Mouse (Mus musculus) ES-Bruce4 (cell line): ENCODE data around the gene Pbx1. TPM values are rescaled to one million over a fixed set of nuclear protein-coding genes. Genes with fewer than 3 reads are reported as not detected.

Source experiments
- H3K27ac ChIP-seq: 2 replicates; pipeline ENCODE4 v1.5.1; 2012; ENCODE audit warnings: low read length, inconsistent platforms; ENCODE audit not compliant: insufficient read depth
- H3K27me3 ChIP-seq: 2 replicates; pipeline ENCODE4 v1.6.1; 2012; ENCODE audit warnings: mild to moderate bottlenecking, low read length, inconsistent platforms; ENCODE audit not compliant: control insufficient read depth, poor library complexity, insufficient read depth, severe bottlenecking
- H3K36me3 ChIP-seq: 2 replicates; pipeline ENCODE4 v1.6.1; 2012; ENCODE audit warnings: inconsistent platforms, mild to moderate bottlenecking, low read length, moderate library complexity; ENCODE audit not compliant: control insufficient read depth, poor library complexity, insufficient read depth, severe bottlenecking
- H3K4me1 ChIP-seq: one replicate; pipeline ENCODE4 v1.8.1; 2011; ENCODE audit warnings: low read length; ENCODE audit not compliant: control insufficient read depth, insufficient read depth
- H3K4me3 ChIP-seq: 2 replicates; pipeline ENCODE4 v1.5.1; 2011; ENCODE audit warnings: low read depth, mild to moderate bottlenecking, low read length
- H3K9ac ChIP-seq: 2 replicates; pipeline ENCODE4 v1.6.1; 2012; ENCODE audit warnings: low read depth, mild to moderate bottlenecking, inconsistent platforms; ENCODE audit not compliant: poor library complexity, severe bottlenecking
- H3K9me3 ChIP-seq: replicated peaks from 2 replicates; pipeline ENCODE4 v1.6.1; 2012; ENCODE audit warnings: mild to moderate bottlenecking, low read length, inconsistent platforms; ENCODE audit not compliant: control insufficient read depth, poor library complexity, insufficient read depth, severe bottlenecking
- CTCF ChIP-seq: IDR thresholded peaks from one replicate; pipeline ENCODE4 v1.8.1; 2011; ENCODE audit warnings: low read depth, low read length
- EP300 ChIP-seq: IDR thresholded peaks from 2 replicates; pipeline ENCODE4 v1.6.1; 2011; ENCODE audit warnings: low read depth, low read length; ENCODE audit not compliant: insufficient read depth
- POLR2A ChIP-seq: IDR thresholded peaks from one replicate; pipeline ENCODE4 v1.8.1; 2011; ENCODE audit warnings: low read length; ENCODE audit not compliant: insufficient read depth
- polyA plus RNA-seq: library from polyadenylated mRNA; stranded (reverse); fragments of >200 nt; gene quantifications from 2 replicates; pipeline ENCODE4 v1.2.4, GENCODE M21; 2011; ENCODE audit warnings: low read depth; ENCODE audit not compliant: missing spikeins, insufficient read depth, insufficient read length

Gene Pbx1
- polyA plus RNA-seq, 1 experiment, result 28.0 TPM

GRCm38 (mm10) chr1:168364325-168364724, 67.7 kb downstream of the Pbx1 start:
- Histone ChIP-seq H3K9me3 (no peaks in the 10 kb centered on the region), H3K9ac (no peak overlapping the region), H3K4me3 (no peak overlapping the region), H3K27ac (no peak overlapping the region), H3K27me3 (no peaks in the 10 kb centered on the region; the same call in 1 of the 2 replicates), H3K36me3 (no peaks in the 10 kb centered on the region), H3K4me1 (no peaks in the 10 kb centered on the region)
- TF ChIP-seq CTCF (no peak), EP300 (no peak), POLR2A (no peak)

- Histone ChIP-seq H3K9ac (no peak overlapping the region), H3K4me3 (no peak overlapping the region), H3K27me3 (no peaks in the 10 kb centered on the region; the same call in 1 of the 2 replicates), H3K4me1 (no peaks in the 10 kb centered on the region), H3K36me3 (no peaks in the 10 kb centered on the region), H3K9me3 (no peaks in the 10 kb centered on the region), H3K27ac (no peak overlapping the region)
- TF ChIP-seq EP300 (no peak), CTCF (no peak), POLR2A (no peak)
These were observed 69.0 kb downstream of the Pbx1 start for GRCm38 (mm10) chr1:168363053-168363452.

DNA sequence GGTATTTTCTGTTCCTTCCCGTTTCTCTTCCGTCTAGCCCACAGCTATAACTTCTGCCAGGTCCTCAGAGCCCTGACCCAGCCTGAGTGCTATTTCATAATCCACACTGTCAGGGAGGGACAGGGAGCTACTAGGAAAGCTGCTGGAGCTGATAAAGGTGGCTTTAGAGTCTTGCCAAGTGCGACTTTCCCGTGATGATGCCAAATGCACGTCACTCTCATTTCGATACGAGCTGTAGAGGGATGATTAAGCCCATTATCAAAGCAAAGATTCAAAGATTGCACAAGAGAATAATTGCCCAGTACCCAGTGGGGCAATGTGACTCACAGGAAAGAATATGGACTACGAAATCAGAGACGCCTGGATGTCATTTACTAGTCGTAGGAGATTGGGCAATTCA, 69.6 kb downstream of the Pbx1 start:
- H3K27ac ChIP-seq, result no peak overlapping the region
- H3K9ac ChIP-seq, result no peak overlapping the region
- H3K4me3 ChIP-seq, result no peak overlapping the region
- TF ChIP-seq CTCF (no peak), EP300 (no peak), POLR2A (no peak)
- no peaks in the 10 kb centered on the region; the same call in 1 of the 2 replicates for H3K27me3 ChIP-seq
- no peaks in the 10 kb centered on the region for H3K9me3 ChIP-seq
- no peaks in the 10 kb centered on the region for H3K36me3 ChIP-seq
- H3K4me1 ChIP-seq, result no peaks in the 10 kb centered on the region

DNA sequence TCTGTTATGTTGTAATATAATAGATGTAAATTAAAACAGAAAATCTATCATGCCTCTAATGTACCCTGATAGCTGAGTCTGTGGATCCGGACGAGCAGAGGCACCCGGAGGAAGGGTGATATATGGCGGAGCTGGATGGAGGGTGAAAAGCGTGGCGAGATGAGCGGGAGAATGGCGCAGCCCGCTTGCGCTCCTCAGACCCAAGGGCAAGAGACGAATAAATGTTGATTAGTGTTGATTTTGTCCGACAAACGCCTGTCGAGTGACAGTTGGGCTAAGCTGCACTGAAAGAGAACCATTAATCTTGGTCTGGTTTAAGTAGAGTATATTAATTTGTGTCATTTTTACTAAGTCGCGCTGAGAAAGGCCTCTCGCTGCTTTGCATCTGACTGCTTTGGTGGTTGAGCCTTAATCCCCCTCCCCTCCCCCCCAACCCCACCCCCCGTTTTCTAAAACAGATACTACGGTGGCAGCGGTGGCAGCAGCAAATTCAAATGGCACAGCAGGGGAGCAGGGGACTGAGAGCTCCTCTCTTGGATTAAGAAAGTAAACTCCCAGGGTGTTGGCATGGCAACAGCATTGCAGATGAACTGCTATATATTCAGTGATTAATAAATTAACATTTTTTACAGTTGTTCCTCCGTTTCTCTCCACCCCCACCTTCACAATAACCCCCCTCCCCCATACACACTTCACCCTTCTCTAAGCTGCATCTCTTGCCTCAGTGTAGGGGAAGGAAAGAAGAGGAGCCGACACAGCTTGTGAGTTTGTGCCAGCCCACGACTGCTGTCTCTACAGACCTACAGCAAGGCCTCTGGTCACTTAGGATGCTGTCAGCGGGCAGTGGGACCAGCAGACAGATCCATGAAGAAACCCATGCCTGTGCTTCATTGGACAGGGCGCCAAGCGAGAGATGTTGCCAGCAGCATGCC, 74.1 kb downstream of the Pbx1 start:
- no peaks in the 10 kb centered on the region for H3K4me1 ChIP-seq

GRCm38 (mm10) chr1:168356970-168357441, 75.1 kb downstream of the Pbx1 start:
- Histone ChIP-seq H3K4me3 (no peak overlapping the region), H3K9ac (no peak overlapping the region), H3K27ac (no peak overlapping the region)

More for the DNA sequence above, 74.1 kb downstream of the Pbx1 start:
- Histone ChIP-seq H3K9me3 (no peaks in the 10 kb centered on the region), H3K27ac (no peak overlapping the region), H3K27me3 (no peaks in the 10 kb centered on the region), H3K9ac (no peak overlapping the region), H3K36me3 (no peaks in the 10 kb centered on the region), H3K4me3 (peak overlapping the region; percentile 3; the same call in 1 of the 2 replicates)
- no peak for TF ChIP-seq POLR2A
- TF ChIP-seq EP300, result no peak
- TF ChIP-seq CTCF, result no peak

More at GRCm38 (mm10) chr1:168356970-168357441, 75.1 kb downstream of the Pbx1 start:
- Histone ChIP-seq H3K9me3 (no peaks in the 10 kb centered on the region), H3K4me1 (no peaks in the 10 kb centered on the region), H3K27me3 (no peaks in the 10 kb centered on the region), H3K36me3 (no peaks in the 10 kb centered on the region)
- TF ChIP-seq EP300 (no peak), CTCF (no peak), POLR2A (no peak)
